Mouse (Mus musculus): Measurements from ENCODE around the gene Adipor1.
A peak's percentile ranks its signal among the peaks of the same experiment; 100 is the strongest.

Gene Adipor1

DNA sequence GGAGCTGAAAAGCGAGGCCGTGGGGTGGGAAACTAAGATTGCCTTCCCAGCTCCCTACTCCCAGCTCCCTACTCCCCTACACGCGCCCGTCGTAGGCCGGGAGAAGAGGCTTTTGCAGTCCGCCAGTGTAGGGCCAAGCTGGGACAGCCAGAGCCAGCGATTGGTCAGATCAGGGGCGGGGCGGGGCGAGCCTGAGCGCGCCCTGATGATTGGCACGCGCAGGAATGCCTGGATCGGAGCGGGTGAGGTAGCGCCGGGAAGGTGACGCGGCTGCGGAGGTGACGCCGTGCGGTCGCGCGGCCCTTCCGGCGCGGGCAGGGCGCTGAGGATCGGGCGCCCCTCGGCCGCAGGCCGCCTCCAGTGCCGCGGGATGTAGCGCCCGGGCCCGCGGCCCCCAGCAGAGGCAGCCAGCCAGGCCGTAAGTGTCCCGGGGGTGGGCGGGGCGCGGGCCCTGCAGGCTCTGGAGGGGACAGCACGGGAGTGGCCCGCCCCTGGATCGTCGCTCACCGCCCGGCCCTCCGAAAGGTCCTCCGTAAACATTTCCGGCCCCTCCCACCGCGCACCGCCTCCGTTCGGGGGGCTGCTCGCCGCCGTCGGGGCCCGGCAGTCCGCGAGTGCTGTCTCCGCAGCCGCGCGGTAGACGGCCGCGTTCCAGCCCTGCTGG, at the start of gene Adipor1:
TSS of gene Adipor1 (plus strand) at position 211 of the 664 bp plus-strand sequence.
- peak; percentile 97 for DNase-seq

DNA sequence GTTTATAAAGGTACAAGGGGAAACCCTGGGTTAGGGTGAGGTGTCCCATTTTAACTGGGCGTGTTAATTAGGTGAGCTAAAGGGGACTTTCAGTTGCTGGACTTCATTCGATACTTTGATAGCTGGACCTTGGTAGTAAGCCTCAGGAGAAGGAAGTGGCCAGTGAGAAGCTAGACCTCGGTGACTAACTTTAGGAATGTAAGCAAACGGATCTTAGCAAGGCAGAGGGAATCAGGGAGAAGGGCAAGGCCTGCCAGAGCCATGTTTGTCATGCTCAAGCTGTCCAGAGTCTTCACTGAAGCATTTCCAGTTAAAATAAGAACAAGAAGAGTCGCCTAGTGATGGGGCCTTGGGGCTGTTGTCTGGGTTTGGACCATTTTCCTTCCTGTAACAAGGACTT, 49.7 kb upstream of the Adipor1 start:
- DNase-seq = no peak

DNA sequence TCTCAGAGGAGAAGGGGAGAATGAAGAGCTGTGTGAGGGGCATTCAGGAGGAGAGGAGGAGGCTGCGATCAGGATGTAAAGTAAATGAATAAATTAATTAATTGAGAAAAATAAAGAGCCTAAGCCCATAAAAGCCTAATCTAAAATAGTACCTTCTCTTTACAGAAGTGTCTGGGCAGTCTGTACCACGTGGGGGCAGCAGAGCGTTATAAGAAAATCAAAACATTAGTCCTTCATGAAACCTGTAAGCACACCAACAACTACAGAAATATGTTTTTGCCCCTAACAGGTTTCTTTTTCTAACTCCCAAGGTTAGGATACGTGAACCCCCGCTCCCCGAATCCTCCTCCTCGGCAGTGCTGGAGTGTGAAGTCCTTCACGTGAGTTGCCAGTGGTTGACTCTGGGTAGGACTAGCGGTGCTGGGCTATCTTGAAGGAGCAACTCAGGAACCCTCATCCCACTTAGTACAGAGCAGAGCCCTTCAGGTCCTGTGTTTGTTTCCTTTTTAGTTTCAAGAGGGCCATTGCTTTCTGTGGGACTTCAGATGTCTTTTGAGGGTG, 46.3 kb upstream of the Adipor1 start:
- DNase-seq = no peak

- DNase-seq = no peak
Observed at GRCm38 (mm10) chr1:134374124-134374523, 41.1 kb upstream of the Adipor1 start.

GRCm38 (mm10) chr1:134381051-134381450, 34.1 kb upstream of the Adipor1 start:
- DNase-seq = no peak

DNA sequence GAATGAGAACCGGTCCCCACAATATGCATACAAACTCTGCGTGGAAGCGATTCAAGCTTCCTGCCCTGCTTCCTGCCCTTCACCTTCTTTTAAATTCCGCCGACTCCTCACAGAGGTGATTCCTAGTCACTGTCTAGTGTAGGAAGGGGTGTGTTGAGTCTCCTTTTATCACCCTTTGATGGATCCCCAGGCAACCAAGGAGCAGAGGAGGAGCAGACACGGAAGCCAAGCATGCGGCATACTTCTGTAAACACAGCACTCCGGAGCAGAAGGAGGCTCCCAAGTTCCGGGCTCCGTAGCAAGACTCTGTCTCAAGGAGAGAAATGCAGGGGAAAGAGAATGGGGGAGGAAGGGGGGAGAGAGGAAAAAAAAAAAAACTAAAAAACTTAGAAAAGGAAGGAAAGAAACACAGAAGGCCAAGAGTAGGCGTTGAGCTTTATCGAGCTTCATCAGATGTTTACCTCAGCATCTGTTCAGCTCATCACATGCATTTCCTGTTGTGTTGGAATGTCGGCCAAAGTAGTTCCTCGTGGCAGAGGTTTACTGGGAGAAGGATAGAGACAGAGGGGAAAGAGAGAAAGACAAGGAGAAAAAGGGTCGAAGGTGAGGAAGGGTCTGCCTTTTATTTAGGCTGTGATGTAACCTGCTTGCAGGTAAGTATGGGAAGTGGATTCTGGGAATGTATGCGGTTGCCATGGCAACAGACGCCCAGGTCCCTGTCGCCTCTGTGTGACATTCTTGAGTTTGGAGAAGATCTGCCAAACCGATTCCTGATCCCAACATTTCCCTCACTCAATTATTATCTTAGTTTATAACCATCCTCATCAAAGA, 33.2 kb upstream of the Adipor1 start:
- DNase-seq = no peak

DNA sequence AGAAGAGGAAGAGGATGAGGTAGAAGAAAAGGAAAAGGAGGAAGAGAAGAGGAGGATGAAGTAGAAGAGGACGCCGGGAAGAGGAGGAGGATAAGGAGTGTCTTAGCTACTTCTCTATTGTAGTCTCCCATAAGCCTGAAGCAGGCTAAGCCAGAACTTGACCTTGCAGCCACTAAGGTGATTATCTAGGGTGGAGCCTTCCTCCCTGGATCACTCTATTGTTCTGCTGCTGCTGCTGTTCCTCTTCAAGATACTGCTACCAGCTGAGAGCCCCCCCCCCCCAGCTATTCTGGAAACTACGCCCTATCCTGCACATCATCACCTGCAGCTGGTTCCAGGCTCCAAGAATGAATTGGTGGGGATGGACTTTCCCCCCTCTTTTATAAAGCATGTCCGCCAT, 30.6 kb upstream of the Adipor1 start:
- no peak for DNase-seq

DNA sequence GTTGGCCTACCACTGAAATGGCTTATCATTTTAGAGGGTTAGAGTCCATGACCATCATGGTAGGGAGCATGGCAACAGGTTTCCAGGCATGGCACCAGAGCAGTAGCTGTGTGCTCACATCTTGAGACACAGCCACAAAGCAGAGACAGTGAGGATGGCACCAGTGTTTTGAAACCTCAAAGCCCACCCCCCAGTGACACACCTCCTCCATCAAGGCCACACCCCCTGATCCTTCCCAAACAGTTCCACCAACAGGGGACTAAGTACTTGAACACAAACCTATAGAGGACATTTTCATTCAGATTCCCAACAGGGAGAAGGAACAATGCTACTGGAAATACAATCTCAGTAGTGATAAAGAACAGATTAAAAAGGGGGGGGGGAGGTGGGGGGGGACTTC, 30.0 kb upstream of the Adipor1 start:
- no peak for DNase-seq

DNA sequence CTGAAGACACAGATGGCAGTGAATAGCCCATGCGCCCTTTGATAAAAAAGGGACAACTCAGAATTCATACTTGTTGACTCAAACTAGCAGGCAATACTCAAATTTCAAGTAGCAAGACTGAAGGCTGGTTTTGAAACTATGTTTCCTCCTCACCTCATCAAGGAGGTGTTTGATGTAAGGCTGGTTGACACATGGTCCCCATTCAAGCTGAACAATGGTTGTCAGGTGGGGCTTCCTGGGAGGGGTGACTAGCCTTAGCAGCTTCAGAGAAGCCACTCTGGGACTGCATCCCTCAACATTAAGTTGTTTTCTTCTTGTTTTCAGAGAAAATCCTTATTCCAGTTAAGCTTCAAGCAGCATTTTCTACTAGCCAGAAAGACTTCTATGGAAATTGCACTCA, 29.5 kb upstream of the Adipor1 start, which contains the start of gene 4933406M09Rik:
TSS of gene 4933406M09Rik (plus strand) at position 275 of the 400 bp plus-strand sequence.
- DNase-seq = no peak

DNA sequence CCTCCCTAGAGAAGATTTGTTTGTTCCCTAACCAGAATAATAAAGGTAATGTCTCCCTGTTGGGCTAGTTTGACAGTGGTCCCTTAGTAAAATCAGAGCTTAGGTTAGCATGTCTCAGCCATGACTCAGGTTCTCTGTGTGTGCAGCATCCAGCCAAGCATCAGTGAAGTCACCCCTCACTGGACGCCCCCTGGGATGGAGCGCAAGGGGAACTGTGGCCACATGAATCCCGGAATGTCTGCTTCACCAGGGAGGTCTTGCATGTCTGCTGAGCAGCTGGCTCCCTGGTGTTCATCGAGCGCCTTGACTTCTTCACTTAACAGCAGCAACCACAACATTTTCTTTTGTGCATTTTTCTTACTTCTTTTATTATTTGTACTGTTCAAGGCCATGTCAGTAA, 21.4 kb upstream of the Adipor1 start:
- no peak for DNase-seq

GRCm38 (mm10) chr1:134398210-134398609, 17.0 kb upstream of the Adipor1 start:
- no peak for DNase-seq

GRCm38 (mm10) chr1:134399735-134400134, 15.4 kb upstream of the Adipor1 start:
- DNase-seq = no peak

DNA sequence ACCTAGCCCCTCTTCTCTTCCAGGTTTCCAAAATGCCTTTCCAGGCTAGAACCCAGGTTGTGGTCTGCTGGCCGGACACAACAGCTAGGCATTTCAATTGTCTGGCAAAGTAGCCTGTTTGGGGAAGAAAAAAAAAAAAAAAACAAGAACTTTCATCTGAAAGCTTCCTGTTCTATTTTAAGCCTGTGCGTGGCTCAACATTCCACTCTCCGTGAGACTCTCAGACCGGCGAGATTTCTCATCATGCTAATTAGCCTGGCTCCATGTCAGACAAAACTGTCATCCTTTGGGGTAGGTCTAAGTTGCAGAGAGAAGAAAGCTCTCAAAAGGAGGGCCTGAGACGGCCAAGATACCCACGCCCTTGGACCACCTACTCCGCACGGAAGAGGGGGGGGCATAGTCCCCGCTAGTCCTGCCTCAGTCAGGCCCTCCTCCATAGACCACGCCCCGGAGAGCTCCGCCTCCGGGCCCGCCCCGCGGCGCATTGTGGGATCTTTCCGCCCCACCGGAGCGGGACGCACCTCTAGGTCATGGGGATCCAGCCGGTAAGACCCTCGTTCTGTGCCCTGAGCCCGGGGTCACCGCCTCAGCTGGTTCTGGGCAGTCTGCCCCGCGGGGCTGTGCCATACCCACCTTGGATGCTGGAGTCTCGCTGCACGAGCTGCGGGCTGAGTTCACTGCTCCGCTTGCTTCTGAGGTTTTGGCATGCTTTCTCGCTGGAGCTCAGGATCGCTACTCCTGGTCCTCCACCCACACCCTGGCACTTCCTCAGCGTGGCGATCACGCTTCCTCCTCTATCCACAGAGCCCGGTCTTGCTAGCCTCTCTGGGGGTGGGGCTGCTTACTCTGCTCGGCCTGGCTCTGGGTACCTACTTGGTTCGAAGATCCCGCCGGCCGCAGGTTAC, 9.4 kb upstream of the Adipor1 start, which contains the start of gene Cyb5r1:
TSS of gene Cyb5r1 (plus strand) at position 51 of the 905 bp plus-strand sequence.
- peak; percentile 63 for DNase-seq

DNA sequence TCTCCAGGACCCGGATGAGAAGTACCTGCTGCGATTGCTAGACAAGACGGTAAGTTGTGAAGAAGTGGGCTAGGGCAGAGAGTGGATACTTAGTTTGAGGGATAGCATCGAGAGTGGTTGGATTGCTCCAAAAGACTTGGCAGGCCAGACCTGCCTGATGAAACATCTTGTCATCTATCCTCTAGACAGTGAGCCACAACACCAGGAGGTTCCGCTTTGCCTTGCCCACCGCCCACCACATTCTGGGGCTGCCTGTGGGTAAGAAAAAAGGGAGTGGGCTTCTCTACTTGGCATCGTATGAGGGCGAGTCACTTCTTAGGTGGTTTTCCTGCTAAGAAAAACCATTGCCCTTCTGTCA, 8.8 kb upstream of the Adipor1 start:
- DNase-seq = peak; percentile 21

GRCm38 (mm10) chr1:134408080-134408479, 7.1 kb upstream of the Adipor1 start:
- no peak for DNase-seq

DNA sequence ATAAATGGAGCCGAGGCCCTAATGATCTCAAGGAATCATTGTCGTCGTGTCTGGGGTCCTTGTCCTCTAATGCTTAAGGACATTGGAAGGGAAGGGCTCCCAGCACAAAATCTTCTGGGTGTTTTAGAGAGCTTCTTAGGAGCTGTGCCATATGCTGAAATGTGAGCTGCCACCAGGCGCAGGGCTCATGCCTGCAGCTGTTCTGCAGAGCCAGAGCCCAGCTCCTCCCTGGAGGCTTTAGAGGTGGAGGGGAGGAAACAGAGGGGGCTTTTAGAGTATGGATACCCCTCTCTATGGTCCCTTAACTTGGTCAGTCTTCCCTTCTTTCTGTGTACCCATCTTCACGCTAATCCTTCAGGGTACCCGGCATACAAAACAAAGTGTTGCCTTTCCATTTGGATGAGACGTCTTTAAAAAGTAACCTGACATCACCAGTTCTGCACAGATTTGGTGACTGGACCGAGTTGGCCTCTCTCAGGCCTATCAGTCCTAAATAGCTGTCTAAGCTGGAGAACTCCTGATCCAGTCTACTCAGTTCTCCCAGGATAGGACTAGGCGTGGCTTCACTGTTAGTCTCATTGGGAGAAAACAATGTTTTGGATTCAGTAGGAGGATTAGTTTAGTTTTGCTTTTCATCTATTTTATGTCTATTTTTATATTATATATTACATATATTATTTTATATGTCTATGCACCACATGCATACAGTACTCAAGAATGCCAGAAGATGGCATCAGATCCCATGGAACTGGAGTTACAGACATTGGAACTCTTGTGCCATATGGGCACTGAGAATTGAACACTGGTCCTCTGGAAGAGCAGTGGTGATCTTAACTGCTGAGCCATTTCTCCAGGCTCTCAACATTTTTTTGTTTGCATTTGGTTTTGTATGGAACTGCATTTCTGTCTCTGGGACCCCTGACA, 3.2 kb upstream of the Adipor1 start:
- no peak for DNase-seq

DNA sequence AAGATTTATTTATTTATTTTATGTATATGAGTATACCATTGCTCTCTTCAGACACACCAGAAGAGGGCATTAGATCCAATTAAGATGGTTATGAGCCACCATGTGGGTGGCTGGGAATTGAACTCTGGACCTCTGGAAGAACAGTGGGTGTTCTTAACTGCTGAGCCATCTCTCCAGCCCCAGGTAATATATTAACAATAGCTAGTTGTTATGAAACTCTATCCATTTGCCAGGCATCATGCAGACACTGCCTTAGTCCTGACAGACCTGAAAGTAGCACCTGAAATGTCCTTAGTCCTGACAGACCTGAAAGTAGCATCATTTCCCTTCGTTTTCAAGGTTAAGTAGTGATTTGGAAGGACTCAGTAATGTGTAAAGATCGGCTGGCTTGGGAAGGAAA, 1.1 kb upstream of the Adipor1 start:
- no peak for DNase-seq

DNA sequence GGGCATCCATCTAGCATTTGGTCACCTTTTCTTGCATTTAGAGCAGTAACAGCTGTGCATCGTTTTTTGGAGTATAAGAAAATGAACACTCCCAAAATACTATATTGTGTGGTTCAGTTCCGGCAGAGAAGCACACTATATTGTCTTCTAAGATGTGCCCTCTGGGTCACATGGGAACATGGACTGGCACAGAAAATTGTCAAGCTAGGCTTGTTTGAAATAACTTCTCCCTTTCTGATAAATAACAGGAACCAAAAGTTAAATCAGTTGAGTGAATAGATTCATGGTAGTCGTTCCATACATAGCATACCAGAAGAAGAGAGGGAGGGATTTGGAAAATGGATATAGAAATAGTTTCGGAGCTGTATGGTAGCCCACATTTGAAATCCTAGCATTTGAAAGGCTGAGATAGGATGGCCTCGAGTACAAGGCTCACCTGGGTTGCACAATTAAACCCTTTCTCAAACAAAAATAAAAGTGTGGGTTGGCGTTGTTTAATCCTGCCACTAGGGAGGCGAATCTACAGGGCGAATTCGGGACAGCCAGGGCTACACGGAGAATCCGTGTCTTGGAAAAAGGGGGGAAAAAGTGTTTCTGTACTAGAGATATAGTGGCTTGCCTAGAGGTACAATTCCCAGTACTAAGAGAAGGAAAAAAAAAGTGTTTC, 544 bp upstream of the Adipor1 start:
- no peak for DNase-seq

DNA sequence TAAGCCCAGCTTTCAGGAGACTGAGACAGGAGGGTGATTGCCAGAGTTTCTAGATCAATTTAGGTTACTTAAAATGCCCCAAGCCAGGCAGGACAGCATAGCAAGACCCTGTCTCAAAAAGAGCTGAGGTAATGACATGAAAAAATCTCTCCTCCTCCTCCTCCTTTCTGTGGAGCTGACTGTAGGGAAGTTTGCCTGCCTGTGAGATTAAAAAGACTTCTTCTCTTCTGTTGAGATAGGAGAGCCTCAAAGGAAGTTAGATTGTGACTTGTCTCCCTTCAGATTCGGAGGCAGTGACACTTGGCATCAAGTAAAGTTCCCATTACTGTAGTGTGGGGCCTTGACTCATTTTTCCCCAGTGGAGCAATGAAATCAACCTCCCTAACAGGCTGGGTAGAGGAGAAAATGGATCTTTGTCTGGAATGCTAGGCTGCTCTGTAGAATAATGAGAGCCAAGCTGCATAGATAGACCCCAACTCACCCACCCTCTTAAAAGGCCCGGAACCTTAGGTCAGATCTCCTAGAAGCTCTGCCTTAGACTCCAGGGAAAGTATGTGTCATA, 3.3 kb downstream of the Adipor1 start:
- no peak for DNase-seq

- DNase-seq = no peak
Observed at GRCm38 (mm10) chr1:134419176-134419575, 4.0 kb downstream of the Adipor1 start.
